Mouse (Mus musculus): ENCODE measurements around the gene Pitpnm3.
A peak's percentile ranks its signal among the peaks of the same experiment; 100 is the strongest.

Gene Pitpnm3

GRCm38 (mm10) chr11:72049171-72049759 lies 86.3 kb downstream of the Pitpnm3 start:
- DNase-seq = no peak

GRCm38 (mm10) chr11:72048730-72049129 lies 86.8 kb downstream of the Pitpnm3 start:
- no peak for DNase-seq

DNA sequence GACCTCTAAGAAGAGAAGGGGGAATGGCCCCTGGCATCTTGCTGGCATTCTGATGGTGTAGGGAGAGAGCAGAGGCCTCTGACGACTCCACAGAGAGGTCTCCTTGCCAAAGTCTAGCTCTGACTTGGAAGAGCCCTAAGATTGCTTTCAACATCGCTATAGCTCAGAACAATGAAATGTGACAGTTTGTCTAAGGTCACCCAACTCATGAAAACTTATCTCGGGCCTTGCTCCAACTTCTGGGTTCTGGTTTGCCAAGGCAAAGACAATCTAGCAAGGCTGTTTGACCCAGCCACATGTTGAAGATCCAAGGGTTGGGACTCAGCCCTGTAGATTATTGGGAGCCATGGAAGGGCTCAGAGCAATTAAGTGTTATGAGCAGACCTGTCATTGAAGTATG lies 91.3 kb downstream of the Pitpnm3 start:
- peak; percentile 23 for DNase-seq

DNA sequence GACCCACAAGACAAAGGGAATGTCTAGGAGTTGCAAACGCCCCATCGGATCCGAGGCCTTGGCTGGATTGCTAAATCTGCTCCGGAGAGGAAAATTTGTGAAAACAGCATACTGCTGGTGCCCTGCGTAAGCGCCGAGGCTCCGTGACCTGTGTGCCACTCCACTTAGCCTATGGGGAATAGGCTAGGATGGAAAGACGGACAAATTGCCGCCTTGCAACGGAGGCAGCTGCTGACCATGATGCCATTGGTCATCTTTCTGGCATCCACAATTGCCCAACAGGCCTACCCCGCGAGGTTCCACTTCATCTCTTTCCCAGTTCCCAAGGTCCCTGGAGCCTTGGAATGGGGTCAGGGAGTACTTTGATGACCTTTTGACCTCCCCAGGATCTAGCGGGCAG lies 92.9 kb downstream of the Pitpnm3 start:
- DNase-seq = no peak

DNA sequence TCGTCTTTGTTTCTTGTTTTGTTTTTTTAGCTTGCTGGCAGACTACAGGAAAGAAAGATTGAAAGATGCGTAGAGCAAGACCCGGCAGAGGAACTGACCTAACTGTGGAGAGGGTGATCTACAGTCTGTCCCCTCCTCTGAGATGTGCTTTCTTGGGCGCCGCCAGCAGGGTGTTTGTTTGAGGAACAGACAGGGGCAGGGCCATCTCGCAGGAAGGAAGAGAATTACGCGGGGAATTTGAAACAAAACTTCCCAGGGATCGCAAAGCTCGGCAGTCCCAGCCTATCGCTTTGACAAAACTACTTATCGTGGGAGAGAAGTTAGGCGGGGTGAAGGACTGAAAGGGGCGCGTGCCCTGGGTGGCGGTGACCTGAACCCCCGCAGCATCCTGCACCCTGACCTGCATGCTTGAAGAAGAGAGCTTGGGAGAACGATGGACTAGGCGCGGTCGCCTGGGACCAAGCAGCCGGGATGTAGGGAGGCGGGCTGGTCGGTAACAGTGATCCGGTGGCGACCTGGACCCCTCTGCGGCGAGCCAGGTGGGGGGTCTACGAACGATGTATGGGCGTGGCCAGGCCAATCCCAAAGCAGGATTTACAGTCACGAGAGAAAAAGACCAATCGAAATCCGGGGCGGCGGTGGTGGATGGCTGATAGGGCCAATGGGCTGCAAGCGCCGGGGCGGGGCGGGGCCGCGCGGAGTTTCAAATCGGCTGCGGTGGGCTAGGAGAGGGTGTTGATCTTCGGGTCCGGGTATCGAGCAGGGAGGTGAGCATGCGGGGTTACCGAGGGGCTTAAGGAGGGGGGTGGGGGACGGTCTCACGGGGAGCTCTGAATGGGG lies 93.6 kb downstream of the Pitpnm3 start, which contains the start of gene Pimreg:
Pimreg (plus strand) TSS at position 265 of the 840 bp plus-strand sequence.
- DNase-seq = peak; percentile 90

GRCm38 (mm10) chr11:72041290-72041767 lies 94.2 kb downstream of the Pitpnm3 start:
- no peak for DNase-seq

DNA sequence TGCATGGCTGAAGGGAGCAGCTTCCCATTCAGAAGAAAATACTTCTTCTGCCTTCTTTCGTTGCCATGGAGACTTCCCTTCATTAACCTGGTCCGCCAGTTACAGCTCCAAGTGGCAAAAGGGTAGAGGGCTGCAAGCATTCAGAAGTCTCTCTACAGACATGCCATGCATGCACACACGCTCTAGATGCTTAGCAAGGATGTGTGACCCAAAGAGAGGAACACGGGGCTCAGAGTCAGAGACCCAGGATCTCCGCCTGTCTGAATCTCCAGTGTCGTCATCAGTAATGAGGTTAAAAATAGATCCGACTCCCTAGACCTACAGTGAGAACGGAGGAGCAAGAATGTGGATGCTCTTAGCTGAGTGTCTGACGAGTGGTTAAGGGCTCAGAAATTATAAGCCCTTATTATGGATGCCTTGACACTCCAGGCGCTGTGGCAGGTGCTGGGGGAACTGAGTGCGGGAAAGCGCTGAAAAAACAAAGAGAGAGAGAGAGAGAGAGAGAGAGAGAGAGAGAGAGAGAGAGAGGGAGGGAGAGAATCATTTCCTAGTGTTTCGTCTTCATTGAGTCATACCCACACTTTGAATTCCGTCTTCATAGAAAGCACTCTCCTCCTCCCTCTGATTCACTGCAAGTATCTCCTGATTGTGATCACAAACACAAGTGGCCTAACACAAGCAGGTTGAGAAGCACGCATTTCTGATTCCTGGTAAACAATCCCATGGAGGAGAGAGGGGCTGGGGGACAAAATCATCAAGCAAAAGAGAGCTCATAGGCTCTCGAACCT lies 95.8 kb downstream of the Pitpnm3 start:
- DNase-seq = no peak

DNA sequence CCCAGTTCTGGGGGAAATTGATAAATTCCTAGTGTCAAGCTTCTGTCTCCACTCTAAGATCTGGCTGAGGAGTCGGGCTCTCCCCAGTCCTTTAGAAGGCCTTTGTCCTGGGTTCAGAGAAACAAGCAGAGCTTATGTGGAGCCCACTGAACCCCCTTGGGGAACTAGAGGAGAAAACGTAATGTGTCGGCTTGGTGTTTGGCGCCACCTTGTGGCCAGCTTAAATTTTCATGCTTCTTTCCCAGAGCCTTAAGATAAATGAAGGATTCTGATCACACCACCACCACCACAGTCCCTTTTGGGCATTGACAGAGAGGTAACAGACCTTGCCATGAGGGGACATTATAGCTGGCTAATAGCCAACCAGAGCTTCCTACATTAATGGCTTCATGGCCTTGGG lies 97.6 kb downstream of the Pitpnm3 start:
- peak; percentile 76 for DNase-seq

DNA sequence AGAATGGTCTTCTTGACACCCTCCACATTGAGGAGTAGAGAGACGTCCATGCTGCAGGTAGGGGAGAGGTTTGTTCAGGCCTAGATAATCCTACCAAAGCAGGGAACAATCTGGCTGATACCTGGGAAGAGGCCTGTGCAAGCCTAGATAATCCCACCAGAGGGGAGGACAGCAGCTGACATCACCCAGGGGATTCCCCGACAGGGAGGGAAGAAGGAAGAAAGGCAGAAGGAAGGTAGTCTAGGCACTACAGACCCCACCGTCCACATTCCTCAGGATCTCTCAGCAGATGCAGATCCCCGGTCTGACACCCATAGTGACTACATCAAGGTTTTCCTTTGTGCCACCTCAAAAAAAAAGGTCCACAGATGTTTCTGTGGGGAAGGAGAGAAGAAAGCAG lies 98.2 kb downstream of the Pitpnm3 start, which contains the start of gene Aipl1:
Aipl1 (minus strand) TSS at position 101 of the 400 bp plus-strand sequence.
- no peak for DNase-seq

GRCm38 (mm10) chr11:72032589-72032988 lies 103.0 kb downstream of the Pitpnm3 start:
- no peak for DNase-seq

DNA sequence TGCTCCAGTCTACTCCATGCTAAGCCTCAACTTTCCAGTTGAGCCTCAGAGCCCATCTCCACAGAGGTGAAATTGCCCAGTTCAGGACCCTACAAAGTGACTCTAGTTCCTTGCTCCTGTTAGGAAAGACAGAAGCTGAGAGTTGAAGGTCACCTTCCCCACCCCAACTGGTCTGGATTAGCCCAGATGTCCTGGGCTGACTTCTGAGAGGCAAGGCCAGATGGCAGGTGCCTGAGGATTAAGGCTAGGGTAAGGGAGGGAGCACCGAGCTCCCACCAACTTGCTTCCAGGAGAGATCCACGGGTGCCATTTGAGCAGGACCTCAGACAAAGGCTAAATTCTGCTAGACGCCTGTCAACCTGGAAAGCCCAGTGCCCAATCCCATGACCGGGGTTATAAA lies 103.5 kb downstream of the Pitpnm3 start:
- DNase-seq = no peak

DNA sequence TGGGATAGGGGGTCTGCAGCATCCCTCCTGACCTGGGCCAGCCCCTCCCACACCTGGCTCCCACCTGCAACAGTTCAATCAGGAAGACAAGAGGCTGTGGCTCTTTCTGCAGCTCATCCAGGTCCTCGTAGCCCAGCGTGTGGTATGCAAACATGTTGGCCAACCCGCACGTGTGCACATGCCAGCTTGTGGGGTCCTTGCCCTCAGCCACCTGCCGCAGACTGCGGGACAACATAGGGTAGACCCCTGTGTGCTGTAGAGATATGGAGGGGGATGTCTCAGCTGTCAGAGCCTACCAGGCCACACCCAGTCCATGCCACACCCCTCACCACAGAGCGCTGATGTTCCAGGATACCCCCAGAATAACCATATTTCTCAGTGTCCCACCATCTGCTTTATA lies 104.2 kb downstream of the Pitpnm3 start:
- no peak for DNase-seq

DNA sequence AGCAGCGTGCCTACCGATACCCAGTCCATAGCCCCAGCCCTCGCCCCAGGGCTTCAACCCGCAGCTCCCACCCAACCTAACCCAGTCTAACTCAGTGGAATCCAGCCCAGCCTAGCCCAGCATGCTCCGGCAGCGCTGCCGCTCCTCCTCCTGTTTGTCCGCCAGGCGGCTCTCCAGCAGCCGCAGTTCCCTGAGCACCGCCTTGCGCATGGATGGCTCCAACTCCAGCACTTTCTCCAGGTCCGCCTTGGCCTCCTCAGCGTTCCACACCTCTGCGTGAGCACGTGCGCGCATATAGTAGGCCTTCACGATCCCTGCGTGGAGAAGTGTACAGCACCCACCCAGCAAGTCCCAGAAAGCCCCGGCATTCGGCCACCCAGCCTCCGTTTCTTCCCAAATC lies 106.4 kb downstream of the Pitpnm3 start:
- peak; percentile 54 for DNase-seq

- no peak for DNase-seq
Observed at GRCm38 (mm10) chr11:72027836-72028235, 107.7 kb downstream of the Pitpnm3 start.

DNA sequence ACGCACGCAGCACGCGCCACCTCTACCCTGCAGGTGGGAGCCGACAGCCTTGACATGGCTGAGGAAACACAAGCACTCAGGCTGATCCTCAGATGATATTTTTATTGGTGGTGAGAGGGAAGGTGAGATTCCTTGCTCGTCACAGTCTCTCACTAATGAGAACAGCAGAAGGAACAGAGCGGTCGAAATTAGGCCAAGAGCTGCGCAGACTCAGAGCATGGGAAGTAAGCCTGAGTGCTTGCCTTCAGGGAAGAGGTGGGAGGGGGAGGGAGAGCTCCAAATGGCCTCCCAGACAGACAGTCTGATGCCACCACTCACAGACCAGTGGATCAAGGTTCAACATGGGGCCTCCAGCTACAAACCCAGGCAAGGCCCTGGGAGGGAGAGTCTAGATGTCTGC lies 109.1 kb downstream of the Pitpnm3 start:
- no peak for DNase-seq

DNA sequence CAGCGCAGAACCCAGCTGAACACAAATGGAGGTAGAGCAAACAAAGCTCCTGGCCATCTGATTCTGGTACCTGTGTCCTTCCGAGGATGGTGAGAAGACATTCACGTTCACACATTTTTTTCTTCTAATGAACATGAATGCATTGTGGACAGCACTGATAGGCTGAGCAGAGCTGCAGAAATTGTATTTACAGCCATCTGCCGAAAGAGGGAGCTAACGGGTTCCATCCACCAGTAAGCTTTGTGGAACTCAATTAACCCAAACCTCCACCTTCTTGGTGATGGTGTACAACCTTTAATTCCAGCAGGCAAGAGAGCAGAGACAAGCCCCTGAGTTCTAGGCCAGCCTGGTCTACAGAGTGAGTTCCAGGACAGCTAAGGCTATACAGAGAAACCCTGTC lies 109.7 kb downstream of the Pitpnm3 start:
- DNase-seq = peak; percentile 30

DNA sequence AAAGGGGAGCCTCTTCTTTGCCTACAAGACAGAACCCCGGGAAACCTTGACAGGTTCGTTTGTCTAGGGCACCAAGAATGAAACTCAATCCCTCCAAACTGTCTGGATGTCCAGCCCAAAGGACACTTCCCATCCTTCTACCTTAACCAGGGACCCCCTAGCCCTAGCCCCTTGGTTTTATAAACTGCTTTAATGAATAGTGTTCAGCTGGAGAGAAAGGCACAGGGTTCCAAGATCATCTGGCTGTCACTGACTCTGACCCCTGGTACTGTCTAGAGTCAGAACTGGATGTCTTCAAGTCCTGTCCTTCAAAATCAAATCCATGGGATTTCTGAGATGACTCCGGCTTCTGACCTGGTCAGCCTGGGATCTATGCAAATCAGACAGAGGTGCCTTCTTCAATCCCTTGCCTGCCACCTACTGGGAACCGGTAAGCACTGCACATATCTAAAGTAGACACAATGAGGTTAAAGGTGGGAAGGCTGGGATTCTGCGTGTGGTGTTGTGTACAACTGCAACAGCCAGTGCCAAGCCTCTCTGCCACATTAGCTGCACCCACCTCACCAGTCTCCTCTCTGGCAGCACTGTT lies 111.3 kb downstream of the Pitpnm3 start:
- DNase-seq = peak; percentile 83

DNA sequence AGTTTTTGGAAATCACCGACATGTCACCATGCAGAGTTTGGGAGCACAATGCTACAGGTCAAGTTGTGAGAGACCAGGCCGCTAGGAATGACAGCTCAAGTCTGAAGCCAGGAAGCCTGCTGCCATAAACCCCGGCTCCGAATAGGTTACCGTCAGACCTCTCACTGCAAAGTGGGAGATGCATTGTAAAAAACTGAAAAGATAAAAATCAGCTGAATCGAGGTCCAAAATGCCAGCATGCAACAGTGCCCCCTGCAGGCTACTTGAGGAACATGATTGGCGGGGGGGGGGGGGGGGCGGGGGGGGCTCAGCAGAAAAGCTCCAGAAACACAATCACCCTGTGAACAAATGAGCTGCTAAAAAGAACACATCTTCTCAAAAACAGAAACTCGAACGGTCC lies 112.0 kb downstream of the Pitpnm3 start:
- peak; percentile 29 for DNase-seq

DNA sequence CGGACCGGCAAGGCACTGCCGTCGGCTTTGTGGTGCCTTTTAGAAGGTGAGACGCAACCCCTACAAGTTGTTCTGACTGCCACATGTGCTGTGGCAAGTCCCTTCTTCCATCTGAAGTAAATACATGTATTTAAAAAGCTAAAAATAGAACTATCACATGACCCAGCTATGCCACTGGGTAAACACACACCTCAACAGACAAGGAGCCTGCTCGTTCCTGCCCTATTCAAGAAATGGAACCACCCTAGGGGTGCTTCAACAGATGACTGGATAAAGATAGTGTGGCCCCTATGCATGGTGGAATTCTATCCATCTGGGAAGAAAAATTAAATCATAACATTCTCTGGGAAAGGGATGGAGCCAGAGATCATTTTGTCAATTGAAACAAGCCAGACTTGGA lies 112.8 kb downstream of the Pitpnm3 start:
- DNase-seq = no peak

DNA sequence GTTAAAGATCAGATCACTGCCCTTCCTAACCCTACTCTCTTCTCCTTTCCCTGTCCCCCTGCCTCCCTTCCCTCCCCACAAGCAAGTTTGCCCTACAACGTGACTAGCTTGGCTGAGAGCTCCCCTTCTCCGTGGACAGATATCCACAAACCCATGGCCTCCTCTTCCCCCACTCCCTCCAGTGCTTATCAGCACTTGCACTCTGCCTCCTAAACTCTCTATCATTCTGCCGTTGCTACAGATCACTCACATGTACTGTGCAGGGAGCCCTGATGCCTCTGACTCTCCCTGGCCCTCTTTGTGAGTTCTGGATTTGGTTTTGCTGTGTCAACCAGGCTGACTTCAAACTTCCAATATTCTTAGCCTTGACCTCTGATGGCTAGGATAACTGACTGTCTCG lies 114.6 kb downstream of the Pitpnm3 start:
- no peak for DNase-seq

DNA sequence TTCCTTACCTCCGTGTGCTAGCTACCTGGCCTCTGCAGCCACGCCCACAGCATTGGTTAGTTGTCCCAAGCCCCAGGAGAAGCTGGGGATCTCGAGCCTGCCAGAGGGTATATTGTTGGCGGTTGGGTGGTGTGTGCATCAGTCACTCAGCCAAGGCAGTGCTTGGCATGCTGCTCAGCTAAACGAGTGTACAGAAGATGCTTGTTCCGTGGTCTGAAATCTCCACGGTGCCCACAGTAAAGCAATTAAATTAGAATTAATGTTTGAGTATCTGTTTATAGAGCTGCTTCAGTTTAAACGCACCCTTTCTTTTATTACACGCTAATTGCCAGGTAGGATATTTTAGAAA lies 118.4 kb downstream of the Pitpnm3 start:
- DNase-seq = no peak

- DNase-seq = no peak
Observed at GRCm38 (mm10) chr11:72016518-72017252, 118.9 kb downstream of the Pitpnm3 start.

All from lung, postnatal 10 days (tissue).